Mouse (Mus musculus) forebrain, embryonic 16.5 days (tissue): ENCODE measurements at regions not wholly inside any gene's neighbourhood (a gene's known extent, or its start where the extent isn't known, plus 50 kb on each side); places are given as distances from the start of the nearest gene placed in this dataset.

Experiments used
- ATAC-seq: fragments of 200-750 bp; cut with Nextera tagmentation; 2 replicates; pipeline ENCODE4 v1.8.0; 2017; ENCODE audit warnings: mild to moderate bottlenecking, moderate library complexity
- H3K27ac ChIP-seq: fragments of 300-500 bp; sonication (generic); 2 replicates; pipeline ENCODE4 v1.5.1; 2014; ENCODE audit warnings: low read length, control low read depth
- H3K27me3 ChIP-seq: fragments of 300-500 bp; sonication (generic); replicated peaks from 2 replicates; pipeline ENCODE4 v1.6.1; 2014; ENCODE audit warnings: low read length; ENCODE audit not compliant: control insufficient read depth, insufficient read depth
- H3K36me3 ChIP-seq: fragments of 300-500 bp; sonication (generic); 2 replicates; pipeline ENCODE4 v1.6.1; 2014; ENCODE audit not compliant: control insufficient read depth, insufficient read depth
- H3K4me1 ChIP-seq: fragments of 300-500 bp; sonication (generic); replicated peaks from 2 replicates; pipeline ENCODE4 v1.6.1; 2014; ENCODE audit warnings: low read length; ENCODE audit not compliant: control insufficient read depth, insufficient read depth
- H3K4me2 ChIP-seq: fragments of 300-500 bp; sonication (generic); 2 replicates; pipeline ENCODE4 v1.6.1; 2014; ENCODE audit warnings: mild to moderate bottlenecking, low read length, control low read depth
- H3K4me3 ChIP-seq: fragments of 300-500 bp; sonication (generic); replicated peaks from 2 replicates; pipeline ENCODE4 v1.5.1; 2014; ENCODE audit warnings: mild to moderate bottlenecking, low read length, control low read depth
- H3K9ac ChIP-seq: fragments of 300-500 bp; sonication (generic); replicated peaks from 2 replicates; pipeline ENCODE4 v1.6.1; 2014; ENCODE audit warnings: low read depth, low read length, control low read depth
- H3K9me3 ChIP-seq: fragments of 300-500 bp; sonication (generic); 2 replicates; pipeline ENCODE4 v1.6.1; 2016; ENCODE audit warnings: low read length; ENCODE audit not compliant: control insufficient read depth
- WGBS: fragments of 180-500 bp; shearing (Covaris S2); extraction: QIAGEN DNeasy Blood & Tissue Kit; methylation state at CpG from one replicate; pipeline ENCODE4 v1.1.7; 2014; 5-methylcytosine and 5-hydroxymethylcytosine counted together

- Histone ChIP-seq H3K36me3 (no peaks in the 10 kb centered on the region), H3K9ac (no peak overlapping the region), H3K4me2 (no peak overlapping the region), H3K4me3 (no peak overlapping the region), H3K4me1 (peaks cover 4% of the 10 kb centered on the region), H3K27me3 (no peaks in the 10 kb centered on the region), H3K27ac (no peak overlapping the region), H3K9me3 (no peaks in the 10 kb centered on the region)
- ATAC-seq, result no peak
- 76% methylated on average over 6 of the region's 6 CpGs for WGBS
Observed at GRCm38 (mm10) chr1:194519509-194520220, 98.4 kb upstream of the Plxna2 start.

- WGBS, result 26% methylated on average over 1 of the region's 1 CpGs
- no peak overlapping the region for H3K9ac ChIP-seq
- peaks cover 4% of the 10 kb centered on the region for H3K4me1 ChIP-seq
- ATAC-seq, result no peak; the same call in 1 of the 2 replicates
- H3K4me2 ChIP-seq, result no peak overlapping the region
- no peaks in the 10 kb centered on the region for H3K36me3 ChIP-seq
- H3K4me3 ChIP-seq, result no peak overlapping the region
- H3K9me3 ChIP-seq, result peaks cover 3% of the 10 kb centered on the region
- H3K27me3 ChIP-seq, result no peaks in the 10 kb centered on the region
- no peak overlapping the region for H3K27ac ChIP-seq
Observed at GRCm38 (mm10) chr1:194516136-194516535, 101.9 kb upstream of the Plxna2 start.

- no peak overlapping the region for H3K27ac ChIP-seq
- no peaks in the 10 kb centered on the region for H3K27me3 ChIP-seq
- no peak overlapping the region for H3K9ac ChIP-seq
- H3K4me2 ChIP-seq, result no peak overlapping the region
- no peaks in the 10 kb centered on the region for H3K36me3 ChIP-seq
- no peaks in the 10 kb centered on the region for H3K4me1 ChIP-seq
- WGBS, result 71% methylated on average over 1 of the region's 1 CpGs
- no peak overlapping the region for H3K4me3 ChIP-seq
- ATAC-seq, result no peak
- peaks cover 3% of the 10 kb centered on the region for H3K9me3 ChIP-seq
Observed at GRCm38 (mm10) chr1:194508314-194508713, 109.7 kb upstream of the Plxna2 start.

GRCm38 (mm10) chr1:194505826-194506225 is 112.2 kb upstream of the Plxna2 start:
- no peak for ATAC-seq
- Histone ChIP-seq H3K36me3 (no peaks in the 10 kb centered on the region), H3K4me1 (no peaks in the 10 kb centered on the region), H3K4me2 (no peak overlapping the region), H3K27me3 (no peaks in the 10 kb centered on the region), H3K4me3 (no peak overlapping the region), H3K27ac (no peak overlapping the region), H3K9ac (no peak overlapping the region), H3K9me3 (no peaks in the 10 kb centered on the region)
- 25% methylated on average over 3 of the region's 3 CpGs for WGBS

GRCm38 (mm10) chr1:194504207-194504606 is 113.8 kb upstream of the Plxna2 start:
- Histone ChIP-seq H3K4me3 (no peak overlapping the region), H3K9me3 (no peaks in the 10 kb centered on the region), H3K27me3 (no peaks in the 10 kb centered on the region), H3K4me2 (no peak overlapping the region), H3K9ac (no peak overlapping the region), H3K27ac (no peak overlapping the region), H3K4me1 (no peaks in the 10 kb centered on the region), H3K36me3 (no peaks in the 10 kb centered on the region)
- ATAC-seq, result no peak

- H3K4me3 ChIP-seq, result no peak overlapping the region
- peak; percentile 23; the same call in 1 of the 2 replicates for ATAC-seq
- no peaks in the 10 kb centered on the region for H3K27me3 ChIP-seq
- H3K4me1 ChIP-seq, result no peaks in the 10 kb centered on the region
- WGBS, result 24% methylated on average over 3 of the region's 3 CpGs
- H3K27ac ChIP-seq, result no peak overlapping the region
- no peaks in the 10 kb centered on the region for H3K36me3 ChIP-seq
- H3K4me2 ChIP-seq, result no peak overlapping the region
- H3K9ac ChIP-seq, result no peak overlapping the region
- H3K9me3 ChIP-seq, result no peaks in the 10 kb centered on the region
Observed at GRCm38 (mm10) chr1:194503517-194503916, 114.5 kb upstream of the Plxna2 start.

- no peak for ATAC-seq
- 91% methylated on average over 2 of the region's 2 CpGs for WGBS
- Histone ChIP-seq H3K27me3 (no peaks in the 10 kb centered on the region), H3K27ac (no peak overlapping the region), H3K4me3 (no peak overlapping the region), H3K36me3 (no peaks in the 10 kb centered on the region), H3K9ac (no peak overlapping the region), H3K4me1 (no peaks in the 10 kb centered on the region), H3K9me3 (no peaks in the 10 kb centered on the region), H3K4me2 (no peak overlapping the region)
Observed at GRCm38 (mm10) chr1:194496424-194496823, 121.6 kb upstream of the Plxna2 start.

- no peak for ATAC-seq
- H3K27ac ChIP-seq, result no peak overlapping the region
- H3K36me3 ChIP-seq, result no peaks in the 10 kb centered on the region
Observed at GRCm38 (mm10) chr1:194491111-194491510, 126.9 kb upstream of the Plxna2 start.

GRCm38 (mm10) chr1:194488126-194488525 is 129.9 kb upstream of the Plxna2 start:
- ATAC-seq, result no peak
- H3K27ac ChIP-seq, result no peak overlapping the region
- H3K27me3 ChIP-seq, result no peaks in the 10 kb centered on the region
- no peak overlapping the region for H3K4me2 ChIP-seq
- 0 out of 2 replicates have a peak, but pooled peaks cover 2% of the 10 kb centered on the region for H3K4me1 ChIP-seq
- no peak overlapping the region for H3K9ac ChIP-seq
- H3K9me3 ChIP-seq, result no peaks in the 10 kb centered on the region
- no peaks in the 10 kb centered on the region for H3K36me3 ChIP-seq
- no peak overlapping the region for H3K4me3 ChIP-seq

More at GRCm38 (mm10) chr1:194491111-194491510, 126.9 kb upstream of the Plxna2 start:
- Histone ChIP-seq H3K27me3 (no peaks in the 10 kb centered on the region), H3K4me3 (no peak overlapping the region), H3K4me1 (no peaks in the 10 kb centered on the region), H3K9ac (no peak overlapping the region), H3K9me3 (no peaks in the 10 kb centered on the region), H3K4me2 (no peak overlapping the region)

- H3K9me3 ChIP-seq, result no peaks in the 10 kb centered on the region
- no peak overlapping the region for H3K4me3 ChIP-seq
- 0 out of 2 replicates have a peak, but pooled peaks cover 2% of the 10 kb centered on the region for H3K4me1 ChIP-seq
- no peak for ATAC-seq
- H3K36me3 ChIP-seq, result no peaks in the 10 kb centered on the region
- no peak overlapping the region for H3K27ac ChIP-seq
- no peak overlapping the region for H3K9ac ChIP-seq
- H3K27me3 ChIP-seq, result no peaks in the 10 kb centered on the region
- no peak overlapping the region for H3K4me2 ChIP-seq
Observed at GRCm38 (mm10) chr1:194482717-194483059, 135.3 kb upstream of the Plxna2 start.
